Mouse (Mus musculus): ENCODE results near the gene Gm20441.
A peak's percentile ranks its signal among the peaks of the same experiment; 100 is the strongest.

The Gm20441 gene

DNA sequence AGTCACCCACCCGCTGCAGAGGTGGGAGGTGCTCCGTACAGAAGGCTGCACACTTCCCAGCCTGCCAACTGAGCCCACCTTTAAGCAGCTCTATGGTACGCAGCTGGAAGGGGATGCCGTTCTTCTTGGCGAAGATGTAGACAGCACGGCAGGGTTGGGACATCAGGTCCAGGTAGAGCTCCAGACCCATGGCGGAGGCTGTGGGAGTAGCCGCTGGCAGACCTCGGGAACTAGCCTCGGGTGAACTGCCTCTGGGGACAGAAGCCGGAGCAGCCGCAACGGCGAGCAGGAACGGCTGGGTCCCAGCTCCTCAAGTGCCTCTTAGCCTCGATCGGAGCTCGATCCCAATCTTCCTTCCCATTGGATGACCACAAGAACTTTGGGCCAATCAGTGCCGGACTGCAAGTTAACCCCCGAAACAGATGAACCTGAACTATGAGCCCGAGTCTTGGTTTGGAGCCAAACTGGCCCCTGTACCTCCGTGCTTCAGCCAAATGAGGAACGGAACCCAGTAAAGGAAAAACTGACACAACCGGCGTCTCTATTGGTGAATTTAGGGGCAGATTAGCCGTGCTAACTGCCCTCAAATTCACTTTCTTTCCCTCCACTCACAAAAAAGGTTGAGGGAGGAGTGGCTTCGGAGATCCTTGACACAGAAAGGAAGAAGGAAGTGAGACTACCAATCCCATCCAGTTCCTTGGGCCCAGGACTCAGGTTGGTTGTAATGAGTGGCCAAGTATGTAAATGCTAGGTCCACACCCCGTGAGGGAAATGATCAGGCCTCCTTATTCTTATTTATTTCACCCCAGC is at the start of gene Gm20441, which contains the start of gene Gstt3:
Gm20441 (minus strand) TSS at position 186 of the 810 bp plus-strand sequence.
Gstt3 (minus strand) TSS at position 646 of the 810 bp plus-strand sequence.
- DNase-seq: peak; percentile 49 to 55

DNA sequence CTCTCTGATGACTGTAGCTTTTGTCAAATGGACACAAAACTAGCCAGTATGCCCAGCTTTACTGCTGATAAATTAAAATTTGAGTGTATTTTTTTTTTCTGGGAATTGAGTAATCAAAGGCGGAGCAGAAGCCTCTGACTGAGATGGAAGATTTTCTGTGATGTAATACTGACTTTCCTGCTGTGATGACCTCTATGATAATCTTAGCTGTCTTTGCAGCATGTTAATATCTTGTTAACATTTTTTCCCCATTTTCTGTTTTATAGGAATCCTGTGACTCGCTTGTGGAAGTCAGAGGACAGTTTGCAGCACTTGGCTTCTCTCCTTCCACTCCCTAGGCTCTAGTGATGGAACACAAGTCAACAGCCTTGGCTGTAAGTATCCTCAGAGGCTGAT is 49.5 kb upstream of the Gm20441 start:
- no peak for DNase-seq

DNA sequence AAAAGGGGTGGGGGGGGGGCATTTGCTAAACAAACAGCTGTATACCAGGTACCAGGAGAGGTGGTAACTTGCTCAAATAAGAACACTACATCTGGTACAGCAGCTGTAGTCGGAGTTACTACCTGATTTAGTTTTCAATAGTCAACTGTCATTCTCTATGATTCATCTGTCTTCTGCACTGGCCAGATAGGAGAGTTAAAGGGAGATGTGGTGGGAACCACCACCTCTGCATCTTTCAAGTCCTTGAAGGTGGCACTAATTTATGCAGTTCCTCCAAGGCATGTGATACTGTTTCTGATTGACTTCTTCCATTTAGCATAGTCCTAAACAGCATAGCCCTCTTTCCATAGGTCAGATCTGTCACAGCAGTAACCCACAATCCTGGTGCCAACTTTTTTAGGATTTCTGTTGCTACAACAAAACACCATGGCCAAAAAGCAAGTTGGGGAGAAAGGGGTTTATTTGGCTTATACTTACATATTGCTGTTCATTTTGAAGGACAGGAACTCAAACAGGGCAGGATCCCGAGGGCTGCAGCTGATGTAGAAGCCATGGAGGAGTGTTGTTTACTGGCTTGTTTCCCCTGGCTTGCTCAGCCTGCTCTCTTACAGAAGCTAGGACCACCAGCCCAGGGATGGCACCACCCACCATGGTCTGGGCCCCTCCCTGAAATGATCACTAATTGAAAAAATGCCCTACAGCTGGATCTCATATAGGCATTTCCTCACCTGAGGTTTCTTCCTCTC is 48.9 kb upstream of the Gm20441 start:
- no peak for DNase-seq

DNA sequence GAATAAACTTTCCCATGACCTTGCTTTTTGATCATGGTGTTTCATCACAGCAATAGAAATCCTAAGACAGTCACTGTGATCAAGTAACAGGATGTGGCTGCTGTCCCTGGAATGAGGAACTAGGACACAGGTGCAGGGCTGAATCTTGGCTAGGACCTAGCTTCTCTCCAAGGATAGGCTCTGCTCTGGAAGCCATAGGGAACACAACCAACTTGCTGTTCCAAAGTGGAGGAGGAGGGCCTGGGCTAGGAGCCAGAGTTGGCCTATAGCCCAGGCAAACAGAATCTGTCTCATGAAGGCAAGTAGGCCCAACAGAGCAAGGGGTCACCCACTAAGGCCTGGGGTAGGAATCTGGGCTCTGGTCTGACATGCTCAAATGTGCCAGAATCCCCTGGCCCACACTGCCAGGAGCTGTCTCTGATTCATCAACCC is 47.8 kb upstream of the Gm20441 start:
- DNase-seq: peak; percentile 91 to 95

DNA sequence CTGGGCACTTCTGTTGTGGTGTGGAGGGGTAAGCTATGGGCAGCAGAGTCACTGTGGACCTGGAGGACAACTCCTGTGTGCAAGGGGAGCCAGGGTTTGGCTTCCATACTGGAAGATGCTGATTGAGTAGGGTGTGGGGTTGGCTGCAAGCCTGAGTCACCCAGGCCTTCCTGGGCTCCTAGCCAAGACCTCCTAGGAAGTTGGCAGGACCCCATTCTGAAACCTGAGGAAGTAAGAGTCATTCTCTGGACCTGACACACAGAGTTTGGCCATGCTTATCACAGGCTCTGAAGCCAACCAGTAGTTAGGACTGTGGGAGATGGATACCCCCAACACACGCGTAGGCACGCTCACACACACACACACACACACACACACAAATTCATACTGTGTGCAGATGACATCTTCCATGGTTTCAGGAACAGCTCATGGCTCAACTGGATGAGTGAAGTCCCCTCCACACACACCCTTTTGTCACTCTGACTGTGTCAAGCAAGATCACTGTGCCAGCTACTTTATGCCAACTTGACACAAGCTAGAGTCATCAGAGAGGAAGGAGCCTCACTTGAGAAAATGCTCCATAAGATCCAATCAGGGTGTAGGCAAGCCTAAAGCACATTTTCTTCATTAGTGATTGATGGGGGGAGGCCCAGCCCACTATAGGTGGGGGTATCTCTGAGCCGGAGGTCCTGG is 47.1 kb upstream of the Gm20441 start:
- DNase-seq: peak; percentile 83 to 88

DNA sequence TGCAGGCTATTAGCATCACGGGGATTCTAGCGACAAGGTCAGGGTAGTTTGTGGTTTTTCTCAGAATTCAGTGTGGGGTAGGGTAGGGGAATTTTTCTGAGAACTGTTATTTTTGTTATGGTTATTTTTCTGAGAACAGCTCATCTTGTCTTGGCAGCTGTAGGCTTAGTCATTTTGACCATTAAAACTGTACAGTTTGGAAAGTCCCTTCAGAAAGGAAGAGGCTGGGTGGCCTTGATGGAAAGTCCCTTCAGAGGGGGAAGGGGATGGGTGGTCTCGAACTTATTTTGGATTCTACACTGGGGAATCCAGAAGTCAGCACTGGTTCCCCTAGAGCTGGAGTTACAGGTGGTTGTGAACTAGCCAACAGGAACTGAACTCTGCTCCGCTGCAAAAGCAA is 43.8 kb upstream of the Gm20441 start:
- no peak for DNase-seq

DNA sequence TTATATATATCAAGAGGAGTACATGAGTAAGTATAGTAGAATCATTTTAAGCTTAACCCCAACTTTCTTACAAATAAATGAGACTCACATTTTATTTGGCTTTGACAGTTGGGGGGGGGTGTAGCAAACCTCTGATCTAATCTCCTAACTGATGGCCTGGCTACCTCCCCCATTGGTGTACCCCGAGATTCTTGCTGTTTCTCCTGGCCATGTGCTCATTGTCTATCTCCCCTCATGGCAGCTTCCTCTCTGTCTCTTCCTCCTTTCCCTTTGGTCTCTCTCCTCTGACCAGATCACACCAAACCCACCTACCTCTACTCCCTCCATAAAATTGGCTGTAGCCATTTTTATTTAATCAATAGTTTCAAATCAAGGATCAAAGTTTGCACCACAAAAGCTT is 43.0 kb upstream of the Gm20441 start:
- no peak for DNase-seq

DNA sequence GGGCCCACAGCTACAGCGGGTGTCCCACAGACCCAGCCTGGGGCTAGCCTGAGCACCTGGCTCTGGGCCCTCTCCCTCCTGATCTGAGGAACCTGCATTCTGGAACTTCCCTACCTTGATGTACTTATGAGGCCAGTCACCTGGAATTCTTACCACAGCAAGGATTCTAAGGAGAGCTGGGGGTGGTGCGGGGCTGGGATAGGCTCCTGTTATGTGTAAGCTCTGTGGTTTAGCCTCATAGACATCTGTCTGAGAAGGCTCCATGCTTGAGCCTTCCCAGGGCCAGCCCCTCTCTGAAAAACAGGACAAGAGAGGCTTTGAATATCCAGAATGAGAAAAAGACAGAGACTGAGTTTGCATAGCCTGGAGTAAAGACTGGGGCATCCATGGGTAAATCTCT is 41.7 kb upstream of the Gm20441 start, which contains the start of gene Gstt4:
Gstt4 (minus strand) TSS at position 101 of the 400 bp plus-strand sequence.
- DNase-seq: no peak

DNA sequence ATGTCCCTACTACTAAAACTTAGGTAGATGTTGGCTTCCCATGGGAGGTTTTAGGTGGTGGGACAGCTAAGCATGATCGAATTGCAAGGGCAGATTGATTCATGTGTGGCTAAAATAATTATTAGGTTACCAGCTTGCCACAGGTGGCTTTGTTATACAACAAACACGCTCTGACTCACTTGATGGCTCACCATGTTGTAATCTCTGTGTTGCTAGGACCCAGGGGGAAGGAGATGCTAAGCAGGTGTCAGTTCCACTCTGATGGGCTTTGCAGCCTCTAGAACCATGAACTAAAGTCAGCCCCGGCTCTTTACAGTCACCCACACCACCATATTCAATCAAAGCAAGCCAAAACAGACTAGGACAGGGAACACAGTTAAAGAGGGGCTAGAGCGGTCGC is 39.1 kb upstream of the Gm20441 start:
- DNase-seq: no peak

DNA sequence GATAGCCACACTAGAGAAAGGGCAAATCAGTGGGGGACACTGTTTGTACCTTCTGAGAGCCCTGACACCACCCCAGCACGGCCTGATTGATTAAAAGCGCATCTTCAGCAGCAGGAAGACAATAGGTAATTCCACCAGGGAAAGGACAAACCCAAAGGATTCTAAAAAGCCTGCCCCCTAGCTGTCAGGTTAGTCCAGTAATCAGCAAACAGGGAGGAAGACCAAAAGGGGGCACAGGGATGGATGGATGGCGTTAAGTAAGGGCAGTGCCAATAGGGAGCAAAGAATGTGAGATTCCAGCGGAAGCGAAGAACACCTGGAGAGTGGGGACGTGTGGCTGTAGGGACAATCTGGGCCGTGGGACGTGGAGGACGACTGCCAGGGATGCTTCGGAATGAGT is 37.9 kb upstream of the Gm20441 start:
- no peak for DNase-seq

DNA sequence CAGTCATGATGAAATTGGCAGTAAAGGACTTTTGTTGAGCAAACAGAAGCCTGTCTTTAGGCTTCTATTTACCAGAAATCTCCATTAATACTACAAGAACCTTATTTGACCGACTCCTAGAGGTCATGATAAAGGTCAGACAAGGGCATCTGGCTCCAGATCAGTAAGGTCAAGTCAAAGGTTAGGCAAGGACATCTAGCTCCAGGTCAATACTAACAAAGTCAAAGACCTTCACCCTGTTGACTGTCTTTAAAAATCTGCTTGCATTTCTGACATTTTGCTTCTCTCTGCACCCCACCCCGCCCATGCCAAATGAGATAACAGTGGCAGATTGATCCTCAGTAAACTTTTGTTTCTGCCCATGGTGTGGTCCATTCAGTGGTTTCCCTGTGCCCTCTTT is 23.5 kb upstream of the Gm20441 start:
- DNase-seq: no peak

DNA sequence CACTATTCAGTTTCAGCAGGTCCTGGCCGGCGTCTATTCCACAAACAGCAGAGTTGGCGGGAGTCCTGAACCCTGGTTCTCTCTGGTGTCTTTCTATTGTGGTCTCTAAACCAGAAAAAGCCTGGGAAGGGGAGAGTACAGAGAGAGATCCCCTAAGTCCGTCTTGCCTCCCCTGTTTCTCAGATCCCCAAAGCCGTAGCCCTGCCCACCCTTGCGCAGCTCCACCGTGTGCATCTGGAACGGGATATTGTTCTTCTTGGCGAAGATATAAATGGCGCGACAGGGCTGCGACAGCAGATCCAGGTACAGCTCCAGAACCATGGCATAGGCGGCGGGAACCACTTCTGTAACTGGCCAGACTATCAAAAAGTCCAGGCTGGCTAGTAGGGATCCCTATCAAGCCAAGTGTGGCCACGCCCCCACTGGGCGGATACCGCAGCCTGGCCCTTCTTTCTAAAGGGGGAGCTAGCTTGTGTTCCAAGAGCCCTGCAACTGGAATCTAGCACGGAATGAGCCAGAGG is 17.5 kb upstream of the Gm20441 start, which contains the start of gene Gstt1:
Gstt1 (minus strand) TSS at position 409 of the 521 bp plus-strand sequence.
- DNase-seq: peak; percentile 67 to 71

DNA sequence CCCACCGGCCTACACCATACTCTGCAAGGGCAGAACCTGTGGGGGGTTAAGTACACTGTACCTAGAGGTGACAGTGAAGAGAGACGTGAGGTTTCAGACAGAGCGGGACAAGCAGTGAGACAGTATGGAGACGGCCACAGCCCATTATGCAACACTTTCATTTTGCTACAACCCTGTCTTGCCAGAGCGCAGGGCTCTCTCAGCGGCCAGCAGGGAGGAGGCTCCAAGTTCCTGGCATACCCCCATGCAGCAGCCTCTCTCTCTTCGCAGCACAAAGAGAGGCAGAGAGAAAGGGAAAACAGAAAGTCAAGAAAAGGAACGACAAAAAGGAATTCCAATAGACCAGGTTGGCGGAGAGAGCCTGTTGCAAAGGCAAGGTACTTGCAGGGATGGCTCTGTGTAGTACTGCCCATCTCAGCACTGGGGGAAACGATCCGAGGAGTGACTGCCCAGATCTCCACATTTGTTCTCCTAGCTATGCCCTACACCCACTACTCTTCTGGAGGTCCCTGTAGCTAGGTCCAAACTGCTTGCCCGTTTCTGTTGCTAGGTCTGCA is 16.9 kb upstream of the Gm20441 start:
- peak; percentile 70 to 71 for DNase-seq

DNA sequence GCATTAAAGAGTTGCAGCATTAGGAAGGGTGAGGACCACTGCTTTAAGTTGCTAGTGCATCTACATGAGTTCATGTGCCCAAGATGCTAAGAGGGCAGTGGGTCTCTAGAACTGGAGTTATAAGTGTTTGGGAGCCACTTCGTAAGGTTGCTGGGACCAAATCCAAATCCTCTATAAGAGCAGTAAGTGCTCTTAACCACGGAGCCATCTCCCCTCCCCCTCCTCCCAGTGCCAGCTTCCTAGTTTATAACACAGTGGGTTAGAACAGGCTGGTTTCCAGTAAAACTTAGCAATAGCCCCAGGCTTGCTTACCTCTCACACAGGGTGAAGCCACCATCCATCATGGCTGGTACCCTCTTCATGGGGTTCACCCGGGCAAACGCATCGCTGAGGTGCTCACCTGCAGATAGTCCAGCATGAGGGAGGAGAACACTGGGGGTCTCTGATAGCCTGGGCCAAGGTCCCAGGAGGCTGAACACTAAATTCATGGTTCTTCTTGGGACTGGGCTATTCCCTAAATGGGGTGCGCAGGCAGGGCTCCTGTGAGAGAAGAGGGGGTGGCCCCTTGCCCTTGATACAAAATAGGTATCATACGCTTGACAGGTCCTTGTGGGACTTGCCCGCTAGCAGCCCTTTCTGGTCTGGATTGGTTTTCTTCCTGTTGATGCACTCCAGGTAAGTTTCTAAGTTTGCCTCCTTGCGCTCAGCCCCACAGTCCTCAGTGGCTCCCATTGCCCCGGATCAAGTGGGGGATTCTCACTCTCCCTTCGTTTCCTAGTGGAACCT is 16.2 kb upstream of the Gm20441 start:
- DNase-seq: no peak

DNA sequence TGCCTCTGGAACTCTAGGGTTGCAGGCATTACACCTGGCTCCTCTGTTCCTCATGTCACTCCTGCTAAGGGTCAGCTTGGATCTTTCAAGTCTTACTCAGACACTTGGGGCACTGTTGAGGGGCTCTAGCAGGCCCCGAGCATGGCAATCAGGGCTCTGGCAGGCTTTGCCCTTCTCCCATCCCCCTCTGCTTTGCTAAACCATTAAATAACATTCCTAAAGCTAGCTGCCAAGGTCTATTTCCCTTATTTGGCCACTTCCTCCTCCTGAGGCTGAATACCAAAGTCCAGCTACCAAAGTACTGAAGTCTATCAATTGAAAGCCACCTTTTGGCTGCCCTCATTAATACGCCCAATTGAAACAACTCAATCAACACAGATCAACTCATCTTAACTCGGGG is 14.1 kb upstream of the Gm20441 start:
- no peak for DNase-seq

DNA sequence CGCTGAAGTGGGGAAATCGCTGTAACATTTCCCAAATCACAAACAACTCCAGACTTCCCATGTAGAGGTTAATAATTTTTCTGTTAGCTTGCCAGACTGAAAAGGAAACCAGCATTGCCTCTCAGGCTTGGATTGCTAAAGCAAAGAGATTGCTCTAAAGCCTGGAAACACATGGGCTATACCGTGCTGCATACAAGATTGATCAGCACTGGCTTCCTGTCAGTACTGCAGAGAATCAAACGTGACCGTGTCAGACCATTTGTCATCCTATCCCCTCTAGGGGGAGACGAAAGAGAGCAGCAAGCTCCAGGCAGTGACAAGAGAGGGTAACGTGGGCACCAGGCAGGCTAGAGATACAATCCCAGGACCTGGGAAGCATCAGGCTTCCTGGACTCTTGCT is 10.0 kb upstream of the Gm20441 start:
- no peak for DNase-seq

DNA sequence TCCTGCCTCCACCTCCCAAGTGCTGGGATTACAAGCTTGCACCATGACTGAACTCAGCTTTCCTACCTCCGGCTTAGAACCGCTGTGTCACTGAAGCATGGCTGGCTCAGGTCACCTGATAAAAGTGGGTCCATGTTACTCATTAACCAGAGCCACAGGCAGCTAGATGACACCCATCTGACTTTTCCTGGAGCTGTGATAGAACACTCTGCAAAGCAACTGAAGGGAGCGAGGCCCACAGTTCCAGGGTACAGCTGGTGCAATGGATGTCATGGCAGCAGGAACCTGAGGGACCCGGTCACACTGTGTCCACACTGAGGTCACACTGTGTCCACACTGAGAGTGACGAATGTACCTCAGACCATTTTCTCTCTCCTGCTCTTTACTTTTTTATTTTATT is 9.1 kb upstream of the Gm20441 start:
- no peak for DNase-seq

DNA sequence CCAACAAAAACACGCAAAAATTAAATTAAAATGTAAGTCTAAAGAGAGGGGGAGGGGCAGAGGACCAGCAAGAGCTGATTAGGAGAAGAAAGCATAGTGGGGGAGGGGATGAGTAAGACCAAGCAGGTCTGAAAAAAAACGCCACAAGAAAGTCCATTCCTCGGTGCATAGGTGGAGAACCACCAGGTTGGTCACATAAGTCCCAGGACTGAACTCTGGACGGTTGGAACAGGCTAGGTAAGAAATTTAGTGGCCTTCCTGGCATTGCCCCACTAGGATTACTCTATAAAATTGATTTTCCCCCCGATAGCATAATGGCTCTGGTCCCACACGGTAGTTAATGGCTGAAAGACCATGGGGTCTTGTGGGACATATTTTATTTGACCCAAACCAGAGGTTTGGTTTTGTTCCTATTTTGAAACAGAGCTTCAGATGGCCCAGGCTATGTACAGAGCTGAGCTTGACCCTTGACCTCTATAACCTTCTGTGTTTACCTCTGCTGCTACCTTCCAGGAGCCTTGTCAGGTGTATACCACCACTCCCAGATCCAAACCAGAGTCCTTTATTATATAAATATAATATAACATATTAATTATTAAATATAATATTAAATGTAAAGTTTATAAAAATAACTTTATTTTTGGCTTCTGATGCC is 8.5 kb upstream of the Gm20441 start:
- no peak for DNase-seq

DNA sequence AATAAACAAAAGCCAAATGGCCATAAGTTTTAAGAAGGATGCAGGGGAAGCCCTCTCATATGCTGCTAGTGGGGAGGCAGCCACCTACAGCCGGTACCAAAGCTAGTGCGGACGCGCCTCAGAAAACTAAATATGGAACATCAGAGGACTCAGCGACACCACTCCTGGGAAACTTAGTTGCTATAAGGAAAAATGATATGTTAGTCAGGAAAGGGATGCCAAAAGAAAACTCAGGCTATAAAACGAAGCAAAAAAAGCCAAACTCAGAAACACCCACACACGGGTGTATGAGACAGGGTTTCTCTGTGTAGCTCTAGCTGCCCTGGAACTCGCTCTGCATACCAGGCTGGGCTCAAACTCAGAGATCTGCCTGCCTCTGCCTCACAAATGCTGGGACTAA is 7.5 kb upstream of the Gm20441 start:
- DNase-seq: no peak

DNA sequence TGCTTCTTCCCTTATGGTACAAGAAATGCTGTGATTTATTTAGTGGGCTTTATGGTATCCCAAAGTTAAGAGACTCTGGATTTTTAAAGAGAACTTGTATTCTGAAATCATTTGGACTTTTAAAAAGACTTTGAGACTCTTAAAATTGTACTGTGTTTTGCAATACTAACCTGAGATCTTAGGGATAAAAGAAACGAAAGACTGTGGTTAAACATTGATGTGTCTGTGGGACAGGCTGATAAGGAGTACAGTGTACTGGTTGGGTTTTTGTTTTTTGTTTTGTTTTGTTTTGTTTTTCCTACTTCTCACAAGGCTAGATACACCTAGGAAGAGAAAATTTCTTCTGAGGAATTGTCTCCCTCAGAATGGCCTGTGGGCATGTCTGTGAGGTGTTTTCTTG is 4.7 kb upstream of the Gm20441 start:
- DNase-seq: no peak

All from cerebellum, postnatal 10 days (tissue).